Mouse (Mus musculus): ENCODE results near the gene Milr1. TPM values are rescaled to one million over a fixed set of nuclear protein-coding genes. Genes with fewer than 3 reads are reported as not detected.

Gene Milr1
- polyA plus RNA-seq, 2 experiments, result 2.2 to 3.0 TPM

GRCm38 (mm10) chr11:106729656-106730055 is 21.4 kb upstream of the Milr1 start:
- Histone ChIP-seq H3K27ac (no peak overlapping the region), H3K36me3 (replicated peaks; ENCODE audit: control insufficient read depth, insufficient read depth, low read depth) (no peaks in the 10 kb centered on the region), H3K9ac (replicated peaks) (no peak overlapping the region), H3K4me2 (ENCODE audit: low read depth) (no peak overlapping the region), H3K4me1 (replicated peaks; ENCODE audit: control insufficient read depth in 2 of 2, insufficient read depth in 2 of 2, low read length in 1 of 2) (peaks cover 6 to 13% of the 10 kb centered on the region in 2 experiments), H3K27me3 (ENCODE audit: control insufficient read depth, insufficient read depth, low read length) (no peaks in the 10 kb centered on the region), H3K4me3 (ENCODE audit: insufficient read depth in 1 of 2, low read depth in 2 of 2, low read length in 2 of 2) (no peak overlapping the region), H3K9me3 (ENCODE audit: control insufficient read depth, low read length) (no peaks in the 10 kb centered on the region; the same call in 1 of the 2 replicates)
- DNase-seq (ENCODE audit: low read depth in 3 of 3, low spot score in 3 of 3) (no peak), ATAC-seq (ENCODE audit: insufficient read depth) (no peak)
- 77% methylated on average over 1 of the region's 1 CpGs for WGBS (ENCODE audit: insufficient replicate concordance)
- TF ChIP-seq EP300 (IDR thresholded peaks at IDR 0.05; ENCODE audit: low read depth), result no peak
- TF ChIP-seq CTCF (IDR thresholded peaks at IDR 0.05; ENCODE audit: low read depth), result no peak

- DNase-seq (ENCODE audit: low read depth in 3 of 3, low spot score in 3 of 3), result no peak
- 35% methylated on average over 4 of the region's 4 CpGs for WGBS (ENCODE audit: insufficient replicate concordance)
- ATAC-seq (ENCODE audit: insufficient read depth), result no peak
- H3K4me3 ChIP-seq (ENCODE audit: insufficient read depth in 1 of 2, low read depth in 2 of 2, low read length in 2 of 2), result no peak overlapping the region
- no peaks in the 10 kb centered on the region; the same call in 1 of the 2 replicates for H3K9me3 ChIP-seq (ENCODE audit: control insufficient read depth, low read length)
- H3K27ac ChIP-seq, result no peak overlapping the region
- no peaks in the 10 kb centered on the region for H3K36me3 ChIP-seq (replicated peaks; ENCODE audit: control insufficient read depth, insufficient read depth, low read depth)
- H3K9ac ChIP-seq (replicated peaks), result no peak overlapping the region
- H3K4me2 ChIP-seq (ENCODE audit: low read depth), result no peak overlapping the region
- TF ChIP-seq EP300 (IDR thresholded peaks at IDR 0.05; ENCODE audit: low read depth) (no peak), CTCF (IDR thresholded peaks at IDR 0.05; ENCODE audit: low read depth) (no peak)
- peaks cover 6 to 13% of the 10 kb centered on the region in 2 experiments for H3K4me1 ChIP-seq (replicated peaks; ENCODE audit: control insufficient read depth in 2 of 2, insufficient read depth in 2 of 2, low read length in 1 of 2)
- no peaks in the 10 kb centered on the region for H3K27me3 ChIP-seq (ENCODE audit: control insufficient read depth, insufficient read depth, low read length)
These were observed 20.3 kb upstream of the Milr1 start for GRCm38 (mm10) chr11:106730714-106731113.

- no peaks in the 10 kb centered on the region for H3K4me1 ChIP-seq (replicated peaks; ENCODE audit: control insufficient read depth in 2 of 2, insufficient read depth in 2 of 2, low read length in 1 of 2)
- no peaks in the 10 kb centered on the region for H3K9me3 ChIP-seq (ENCODE audit: control insufficient read depth, low read length)
- no peaks in the 10 kb centered on the region for H3K36me3 ChIP-seq (replicated peaks; ENCODE audit: control insufficient read depth, insufficient read depth, low read depth)
- H3K4me3 ChIP-seq (ENCODE audit: insufficient read depth in 1 of 2, low read depth in 2 of 2, low read length in 2 of 2), result no peak overlapping the region
- TF ChIP-seq EP300 (IDR thresholded peaks at IDR 0.05; ENCODE audit: low read depth), result no peak
- TF ChIP-seq CTCF (IDR thresholded peaks at IDR 0.05; ENCODE audit: low read depth), result no peak
- ATAC-seq (ENCODE audit: insufficient read depth), result no peak
- no peak overlapping the region for H3K4me2 ChIP-seq (ENCODE audit: low read depth)
- no peaks in the 10 kb centered on the region for H3K27me3 ChIP-seq (ENCODE audit: control insufficient read depth, insufficient read depth, low read length)
- WGBS (ENCODE audit: insufficient replicate concordance), result 67% methylated on average over 3 of the region's 3 CpGs
- no peak overlapping the region for H3K27ac ChIP-seq
- no peak for DNase-seq (ENCODE audit: low read depth in 3 of 3, low spot score in 3 of 3)
- H3K9ac ChIP-seq (replicated peaks), result no peak overlapping the region
These were observed 14.4 kb upstream of the Milr1 start for GRCm38 (mm10) chr11:106736614-106737013.

- ATAC-seq (ENCODE audit: insufficient read depth) (no peak), DNase-seq (ENCODE audit: low read depth in 3 of 3, low spot score in 3 of 3) (no peak)
- Histone ChIP-seq H3K9ac (replicated peaks) (no peak overlapping the region), H3K36me3 (replicated peaks; ENCODE audit: control insufficient read depth, insufficient read depth, low read depth) (no peaks in the 10 kb centered on the region), H3K4me3 (ENCODE audit: insufficient read depth in 1 of 2, low read depth in 2 of 2, low read length in 2 of 2) (no peak overlapping the region), H3K4me1 (replicated peaks; ENCODE audit: control insufficient read depth in 2 of 2, insufficient read depth in 2 of 2, low read length in 1 of 2) (no peaks in the 10 kb centered on the region), H3K27me3 (ENCODE audit: control insufficient read depth, insufficient read depth, low read length) (no peaks in the 10 kb centered on the region), H3K4me2 (ENCODE audit: low read depth) (no peak overlapping the region), H3K27ac (no peak overlapping the region), H3K9me3 (ENCODE audit: control insufficient read depth, low read length) (no peaks in the 10 kb centered on the region)
- WGBS (ENCODE audit: insufficient replicate concordance), result 49% methylated on average over 12 of the region's 12 CpGs
- no peak for TF ChIP-seq CTCF (IDR thresholded peaks at IDR 0.05; ENCODE audit: low read depth)
- no peak for TF ChIP-seq EP300 (IDR thresholded peaks at IDR 0.05; ENCODE audit: low read depth)
These were observed 13.8 kb upstream of the Milr1 start for GRCm38 (mm10) chr11:106737178-106737621.

- Histone ChIP-seq H3K4me1 (replicated peaks; ENCODE audit: control insufficient read depth in 2 of 2, insufficient read depth in 2 of 2, low read length in 1 of 2) (no peaks in the 10 kb centered on the region), H3K27ac (no peak overlapping the region), H3K27me3 (ENCODE audit: control insufficient read depth, insufficient read depth, low read length) (no peaks in the 10 kb centered on the region), H3K4me3 (ENCODE audit: insufficient read depth in 1 of 2, low read depth in 2 of 2, low read length in 2 of 2) (no peak overlapping the region), H3K4me2 (ENCODE audit: low read depth) (no peak overlapping the region), H3K36me3 (replicated peaks; ENCODE audit: control insufficient read depth, insufficient read depth, low read depth) (no peaks in the 10 kb centered on the region), H3K9me3 (ENCODE audit: control insufficient read depth, low read length) (no peaks in the 10 kb centered on the region), H3K9ac (replicated peaks) (no peak overlapping the region)
- no peak for ATAC-seq (ENCODE audit: insufficient read depth)
- no peak for DNase-seq (ENCODE audit: low read depth in 3 of 3, low spot score in 3 of 3)
- 68% methylated on average over 2 of the region's 2 CpGs for WGBS (ENCODE audit: insufficient replicate concordance)
- TF ChIP-seq CTCF (IDR thresholded peaks at IDR 0.05; ENCODE audit: low read depth) (no peak), EP300 (IDR thresholded peaks at IDR 0.05; ENCODE audit: low read depth) (no peak)
These were observed 11.9 kb upstream of the Milr1 start for GRCm38 (mm10) chr11:106739116-106739515.
